Mouse (Mus musculus) small intestine, adult 2 months (tissue): ENCODE measurements around the gene Boc.

Experiments used
- CTCF ChIP-seq: fragments of 200-500 bp; IDR thresholded peaks from 2 replicates; pipeline ENCODE4 v1.5.1; 2012; ENCODE audit warnings: low read depth, mild to moderate bottlenecking, control low read depth, inconsistent platforms, low read length, moderate library complexity, mixed read lengths; ENCODE audit not compliant: insufficient replicate concordance, insufficient read length; ENCODE audit errors: extremely low read depth
- POLR2A ChIP-seq: fragments of 200-500 bp; IDR thresholded peaks from 2 replicates; pipeline ENCODE4 v1.6.1; 2012; ENCODE audit warnings: low read depth, mild to moderate bottlenecking, control low read depth, inconsistent platforms, low read length, moderate library complexity

DNA sequence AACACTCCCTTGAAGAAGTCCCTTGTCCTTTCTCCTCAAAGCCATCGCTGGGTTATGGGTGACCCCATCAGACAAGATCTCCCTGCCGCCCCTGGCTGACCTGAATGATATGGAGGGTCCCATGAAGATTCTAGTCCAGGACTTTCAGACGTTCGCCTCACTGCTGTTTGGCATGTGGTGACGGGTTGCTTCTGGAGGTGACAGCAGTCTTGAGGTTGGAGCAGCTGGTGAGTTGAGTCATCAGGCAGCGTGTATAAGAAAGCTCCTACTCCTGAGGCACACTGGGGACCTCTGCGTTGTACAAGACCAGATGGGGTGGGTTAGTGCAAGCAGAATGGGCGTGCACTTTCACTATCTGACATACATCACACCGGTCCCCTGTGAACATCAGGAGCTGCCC lies 72.1 kb downstream of the Boc start:
- TF ChIP-seq CTCF (no peak), POLR2A (no peak)
